Mouse (Mus musculus) telencephalon, adult 2 months (tissue): ENCODE measurements around the gene Smim20.

Experiments
- DNase-seq: peaks from one replicate; pipeline ENCODE4 v3.0.0-alpha.2; 2011; ENCODE audit warnings: low read depth, low spot score

Smim20 gene

DNA sequence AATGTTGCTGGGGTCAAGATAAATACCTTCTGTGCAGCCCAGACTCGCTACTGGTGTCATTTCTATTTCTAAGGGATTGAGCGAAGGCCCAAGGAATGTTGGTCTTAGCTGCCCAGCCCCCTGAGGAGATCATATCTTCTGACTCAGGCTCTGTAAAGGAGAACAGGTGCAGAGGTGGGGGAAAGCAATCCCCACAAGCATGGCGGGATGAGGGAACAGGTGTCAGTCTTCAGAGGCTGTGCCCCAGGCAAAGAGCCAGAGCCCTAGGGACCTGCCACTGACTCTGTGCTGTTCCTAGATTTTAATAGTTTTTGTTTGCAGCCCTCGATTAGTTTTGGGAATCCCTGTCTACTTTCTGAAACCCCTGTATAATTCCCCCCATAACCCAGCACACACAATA, 702 bp upstream of the Smim20 start:
- no peak for DNase-seq

DNA sequence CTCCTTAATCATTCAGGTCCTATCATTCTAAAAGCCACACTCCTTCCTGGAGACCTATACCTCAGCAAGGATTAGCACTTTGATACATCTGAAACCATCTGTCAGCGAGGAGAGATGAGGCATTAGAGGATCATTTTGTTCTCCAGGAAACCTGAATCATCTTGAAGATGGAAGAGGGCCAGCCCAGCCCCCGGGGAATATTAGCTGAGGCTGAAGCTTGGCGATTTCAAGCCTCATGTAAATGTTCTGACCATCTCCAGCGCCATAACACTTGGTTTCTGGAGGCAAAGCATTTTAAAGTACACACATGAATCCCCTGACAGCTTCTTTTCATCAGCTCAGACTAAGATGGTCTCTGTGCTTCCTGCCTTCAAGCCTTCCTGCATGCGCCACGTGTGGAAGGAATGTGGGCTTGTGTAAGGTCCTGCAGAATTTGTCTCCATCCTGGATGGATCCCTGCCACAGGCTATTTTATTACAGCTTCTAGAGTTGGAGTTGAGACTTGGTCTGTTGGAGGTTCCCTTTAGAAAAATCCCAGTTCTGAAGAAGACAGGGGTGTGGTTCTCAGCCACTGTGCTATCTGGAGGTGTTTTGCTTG, 1.3 kb downstream of the Smim20 start:
- no peak for DNase-seq

DNA sequence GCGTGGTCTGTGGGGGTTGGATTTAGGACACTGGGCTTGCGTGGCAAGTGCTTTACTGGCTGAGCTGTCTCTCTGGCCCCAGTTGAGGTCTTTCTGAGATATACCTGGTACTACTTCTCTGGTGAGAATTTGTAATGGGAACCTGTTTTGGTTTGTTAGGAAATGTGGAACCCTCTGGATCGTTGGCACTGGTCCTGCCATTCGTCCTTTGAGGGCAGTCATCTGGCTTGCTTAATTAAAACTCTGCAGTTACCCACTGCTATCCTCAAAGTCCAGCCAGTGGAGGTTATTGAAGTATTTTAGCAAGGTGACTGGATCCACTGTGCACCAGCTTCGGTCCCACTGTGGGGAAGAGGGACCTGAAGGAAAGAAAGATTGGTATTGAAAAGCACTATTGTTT, 2.9 kb downstream of the Smim20 start:
- no peak for DNase-seq

- DNase-seq = no peak
Measured at GRCm38 (mm10) chr5:53270947-53271711, 4.2 kb downstream of the Smim20 start.

- no peak for DNase-seq
Measured at GRCm38 (mm10) chr5:53272626-53273025, 5.7 kb downstream of the Smim20 start.

- DNase-seq = no peak
Measured at GRCm38 (mm10) chr5:53273699-53274430, 7.0 kb downstream of the Smim20 start.

DNA sequence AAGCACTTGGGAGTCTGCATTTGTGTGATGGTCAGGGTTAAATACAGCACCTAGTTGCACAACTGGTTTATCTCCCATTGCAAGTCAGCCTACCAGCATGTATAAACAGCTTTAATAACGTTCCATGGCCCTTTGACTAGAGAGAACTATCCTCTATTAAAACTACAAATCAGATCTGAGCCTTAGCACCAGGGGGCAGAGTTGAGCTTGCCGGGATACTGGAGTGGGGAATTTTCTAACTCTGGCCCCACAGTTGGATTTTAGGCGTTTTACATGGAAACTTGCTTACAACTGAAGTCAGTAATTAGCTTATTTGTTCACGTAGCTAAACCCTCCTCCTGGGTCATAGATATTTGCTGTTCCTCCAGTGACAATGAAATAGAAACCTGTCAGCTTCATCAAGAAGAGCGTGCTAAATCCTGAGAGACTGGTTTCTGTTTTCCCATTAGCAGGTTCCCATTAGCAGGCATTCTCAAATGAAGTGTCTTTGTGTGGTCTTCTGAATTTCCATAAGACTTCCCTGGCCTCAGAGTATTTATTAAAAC, 8.0 kb downstream of the Smim20 start:
- no peak for DNase-seq

DNA sequence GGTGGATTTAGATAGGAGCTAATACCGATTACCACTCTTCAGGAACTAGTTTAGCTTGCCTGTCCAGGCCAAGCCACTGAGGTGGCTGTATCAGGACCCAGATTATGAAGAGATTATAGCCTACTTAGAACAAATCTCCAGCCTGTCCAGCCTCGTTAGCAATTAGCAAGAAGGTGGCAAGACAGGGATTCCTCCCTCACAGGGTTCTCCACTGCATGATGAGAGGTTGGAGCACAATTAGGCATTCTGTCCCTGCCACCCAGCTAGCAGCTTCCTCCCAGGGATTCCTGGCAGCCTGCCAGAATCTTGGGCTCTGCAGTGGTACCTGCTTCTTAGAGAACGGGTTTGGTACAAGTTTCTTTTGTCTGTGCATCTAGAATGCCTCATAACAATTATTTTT, 8.5 kb downstream of the Smim20 start:
- DNase-seq = no peak

DNA sequence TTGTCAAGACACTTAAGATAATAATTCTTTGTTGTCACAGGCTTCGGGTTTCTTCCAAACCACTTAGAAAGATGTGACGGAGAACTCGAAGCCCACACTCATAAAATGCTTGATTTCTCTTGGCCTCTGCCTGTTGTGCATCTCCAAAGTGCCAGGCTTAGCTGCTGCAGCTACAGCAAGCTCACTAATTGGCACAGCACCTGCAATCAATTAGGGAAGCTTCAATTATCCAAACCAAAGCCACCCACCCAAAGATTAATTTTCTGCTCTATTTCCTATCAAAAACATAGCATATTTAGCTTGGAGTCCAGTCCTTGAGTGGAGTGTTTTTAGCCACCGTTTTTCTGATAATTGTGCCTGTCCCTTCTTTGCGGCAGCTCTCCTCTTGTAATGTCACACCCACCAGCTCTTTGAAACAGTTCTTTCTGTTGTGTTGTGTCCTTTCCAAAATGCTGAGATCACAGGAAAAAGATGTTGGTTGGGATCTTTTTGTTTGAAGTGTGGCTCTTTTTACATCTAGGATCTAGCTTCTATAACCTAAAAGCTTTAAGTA, 9.7 kb downstream of the Smim20 start:
- DNase-seq = no peak

- no peak for DNase-seq
Measured at GRCm38 (mm10) chr5:53277716-53278263, 10.9 kb downstream of the Smim20 start.

DNA sequence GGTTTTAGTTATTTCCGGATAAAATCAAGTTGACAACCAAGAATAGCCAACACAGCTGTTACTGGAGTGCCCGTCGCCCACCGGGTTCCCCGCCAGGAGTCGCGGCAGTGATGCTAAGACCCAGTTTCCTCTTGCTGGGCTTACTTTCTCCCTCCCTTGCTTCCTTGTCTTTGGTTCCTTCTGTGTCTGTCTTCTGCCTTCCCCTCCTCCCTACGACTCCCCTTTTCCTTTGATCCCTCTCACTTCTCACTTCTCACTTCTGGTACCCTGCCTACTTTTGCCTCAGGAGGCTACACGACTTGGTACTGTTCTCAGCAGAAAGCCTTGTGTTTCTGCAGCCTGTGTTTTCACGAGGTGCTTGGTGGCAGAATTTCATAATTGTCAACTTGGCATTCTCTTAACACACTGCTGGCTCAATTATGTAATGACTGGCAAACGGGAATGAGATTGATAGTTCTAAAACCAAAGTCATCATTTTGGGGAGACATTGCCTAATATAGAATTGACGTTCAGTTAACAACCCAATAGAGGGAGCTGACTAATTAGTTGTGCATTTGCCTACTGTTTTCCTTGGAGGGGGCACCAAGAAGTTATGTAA, 12.4 kb downstream of the Smim20 start:
- no peak for DNase-seq

DNA sequence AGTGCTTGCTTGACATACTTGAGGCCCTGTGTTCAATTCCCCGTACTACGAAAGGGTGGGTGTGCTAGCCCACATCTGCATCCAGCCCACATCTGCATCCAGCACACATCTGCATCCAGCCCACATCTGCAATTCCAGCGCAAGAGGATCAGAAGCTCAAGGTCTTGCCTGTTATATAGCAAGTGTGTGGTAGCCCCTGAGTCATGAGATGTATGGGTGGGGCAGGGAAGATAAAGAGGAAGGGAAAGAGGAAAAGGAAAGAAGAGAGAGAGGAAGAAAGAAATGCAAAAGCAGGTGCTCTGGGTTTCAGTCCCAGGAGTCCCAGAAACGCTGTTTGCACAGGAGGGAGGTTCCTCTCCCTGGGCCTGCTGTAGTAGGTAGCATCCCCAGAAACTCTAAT, 15.6 kb downstream of the Smim20 start:
- DNase-seq = no peak

DNA sequence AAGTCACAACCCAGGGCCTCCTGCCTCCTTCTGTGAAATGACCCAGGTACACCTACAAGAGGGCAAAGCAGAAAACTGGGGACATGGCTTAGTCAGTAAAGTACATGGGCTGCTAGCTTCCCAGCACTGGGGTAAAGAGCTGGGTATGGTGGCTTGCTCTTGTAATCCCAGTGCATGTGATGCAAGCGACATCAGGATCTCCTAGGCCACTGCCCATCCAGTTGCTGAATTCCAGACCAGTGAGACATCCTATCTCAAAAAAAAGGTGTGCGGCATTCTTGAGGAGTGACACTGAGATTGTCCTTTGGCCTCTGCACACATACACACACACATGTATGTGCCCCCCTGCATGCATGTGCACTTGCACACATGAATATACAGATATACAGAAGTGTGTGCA, 19.5 kb downstream of the Smim20 start:
- no peak for DNase-seq

- no peak for DNase-seq
Measured at GRCm38 (mm10) chr5:53289438-53289837, 22.6 kb downstream of the Smim20 start.

GRCm38 (mm10) chr5:53294627-53295026, 27.7 kb downstream of the Smim20 start:
- no peak for DNase-seq

GRCm38 (mm10) chr5:53296961-53297360, 30.1 kb downstream of the Smim20 start:
- DNase-seq = no peak

- DNase-seq = no peak
Measured at GRCm38 (mm10) chr5:53301496-53301895, 34.6 kb downstream of the Smim20 start.

- no peak for DNase-seq
Measured at GRCm38 (mm10) chr5:53302895-53303670, 36.2 kb downstream of the Smim20 start.

DNA sequence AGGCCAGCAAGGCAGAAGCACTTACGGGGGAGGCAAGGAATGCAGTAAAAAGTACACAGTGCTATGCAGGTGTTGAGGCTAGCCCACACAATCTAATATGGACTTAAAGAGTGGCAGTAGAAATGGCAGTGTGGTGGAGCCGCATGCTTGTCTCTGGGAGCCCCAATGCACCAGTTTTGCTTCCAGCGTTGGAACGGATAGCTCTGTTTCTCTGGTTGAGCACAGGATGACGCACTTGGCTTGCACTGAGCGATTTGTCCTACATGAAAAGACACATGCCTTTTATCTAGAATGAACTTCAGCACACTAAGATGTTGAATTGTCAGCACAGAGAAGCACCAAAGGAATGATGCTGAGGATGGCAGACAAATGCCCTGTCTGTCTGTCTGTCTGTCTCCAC, 37.1 kb downstream of the Smim20 start:
- no peak for DNase-seq

DNA sequence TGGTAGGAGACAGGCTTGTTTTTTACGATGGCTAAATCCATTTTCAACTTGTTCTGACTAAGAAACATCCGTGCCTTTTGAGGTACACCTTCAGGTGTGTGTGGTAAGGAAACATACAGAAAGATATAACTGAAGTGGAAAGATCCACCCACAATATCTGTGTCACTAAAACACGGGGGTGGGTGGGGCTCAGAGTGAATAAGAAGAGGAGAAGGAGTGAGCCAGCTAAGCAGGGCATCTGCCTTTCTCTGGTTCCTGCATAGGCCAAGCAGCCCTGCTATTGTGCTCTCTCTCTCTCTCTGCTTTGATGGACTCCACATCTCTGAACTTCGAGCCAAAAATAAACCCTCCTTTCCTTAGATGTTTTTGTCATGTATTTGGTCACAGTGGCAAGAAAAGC, 38.1 kb downstream of the Smim20 start:
- DNase-seq = no peak

DNA sequence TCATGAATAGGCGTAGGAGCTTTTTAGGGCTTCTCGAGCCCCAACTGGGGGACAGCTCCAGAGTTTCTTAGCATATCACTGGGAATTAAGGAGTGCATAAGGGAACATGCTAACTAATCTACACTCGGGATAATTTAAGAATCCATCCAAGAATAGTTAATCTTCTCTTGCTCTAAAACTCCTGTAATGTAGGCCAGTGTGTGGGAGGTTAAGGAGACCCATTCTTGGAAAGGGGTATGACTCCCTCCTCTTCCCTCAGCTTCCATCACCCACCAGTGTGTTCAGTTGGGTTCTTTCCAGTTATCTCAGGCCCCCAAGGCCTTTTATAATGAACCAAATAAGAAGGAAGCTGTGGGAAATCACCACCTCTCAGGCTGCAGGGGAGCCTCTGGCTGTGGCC, 40.0 kb downstream of the Smim20 start:
- DNase-seq = no peak
